Mouse (Mus musculus) liver, embryonic 15.5 days (tissue): ENCODE measurements around the gene Pafah2. TPM values are rescaled to one million over a fixed set of nuclear protein-coding genes. Genes with fewer than 3 reads are reported as not detected.

Experiments used
- ATAC-seq: fragments of 200-750 bp; cut with Nextera tagmentation; 2 replicates; pipeline ENCODE4 v1.8.0; 2017; ENCODE audit warnings: moderate number of reproducible peaks, mild to moderate bottlenecking, moderate library complexity; ENCODE audit not compliant: insufficient read depth
- H3K27ac ChIP-seq: fragments of 300-500 bp; sonication (generic); replicated peaks from 2 replicates; pipeline ENCODE4 v1.5.1; 2015; ENCODE audit warnings: mild to moderate bottlenecking, inconsistent platforms
- H3K27me3 ChIP-seq: fragments of 300-500 bp; sonication (generic); 2 replicates; pipeline ENCODE4 v1.6.1; 2015; ENCODE audit warnings: mild to moderate bottlenecking, inconsistent platforms
- H3K36me3 ChIP-seq: fragments of 300-500 bp; sonication (generic); replicated peaks from 2 replicates; pipeline ENCODE4 v1.6.1; 2015; ENCODE audit warnings: moderate library complexity, mild to moderate bottlenecking, inconsistent platforms
- H3K4me1 ChIP-seq: fragments of 300-500 bp; sonication (generic); replicated peaks from 2 replicates; pipeline ENCODE4 v1.6.1; 2015; ENCODE audit warnings: inconsistent platforms
- H3K4me2 ChIP-seq: fragments of 300-500 bp; sonication (generic); 2 replicates; pipeline ENCODE4 v1.6.1; 2015; ENCODE audit warnings: moderate library complexity, mild to moderate bottlenecking, inconsistent platforms
- H3K4me3 ChIP-seq: fragments of 300-500 bp; sonication (generic); replicated peaks from 2 replicates; pipeline ENCODE4 v1.5.1; 2015; ENCODE audit warnings: mild to moderate bottlenecking, inconsistent platforms
- H3K9ac ChIP-seq: fragments of 300-500 bp; sonication (generic); 2 replicates; pipeline ENCODE4 v1.6.1; 2015; ENCODE audit warnings: moderate library complexity, mild to moderate bottlenecking, inconsistent platforms
- H3K9me3 ChIP-seq: fragments of 300-500 bp; sonication (generic); replicated peaks from 2 replicates; pipeline ENCODE4 v1.6.1; 2016; ENCODE audit warnings: inconsistent platforms
- WGBS: fragments of 180-500 bp; shearing (Covaris S2); methylation state at CpG from one replicate; pipeline ENCODE4 v1.1.7; 2015; ENCODE audit warnings: mixed read lengths; ENCODE audit not compliant: insufficient replicate concordance; 5-methylcytosine and 5-hydroxymethylcytosine counted together
- polyA plus RNA-seq: library from polyadenylated mRNA; unstranded; fragments of >200 nt; fragmentation: Nextera tagmentation; extraction: Ambion mirVana; gene quantifications from 2 replicates; pipeline ENCODE4 v1.2.1, GENCODE M21; 2015

Gene Pafah2
- polyA plus RNA-seq, 1 experiment from 2014 or later, result 5.4 TPM

DNA sequence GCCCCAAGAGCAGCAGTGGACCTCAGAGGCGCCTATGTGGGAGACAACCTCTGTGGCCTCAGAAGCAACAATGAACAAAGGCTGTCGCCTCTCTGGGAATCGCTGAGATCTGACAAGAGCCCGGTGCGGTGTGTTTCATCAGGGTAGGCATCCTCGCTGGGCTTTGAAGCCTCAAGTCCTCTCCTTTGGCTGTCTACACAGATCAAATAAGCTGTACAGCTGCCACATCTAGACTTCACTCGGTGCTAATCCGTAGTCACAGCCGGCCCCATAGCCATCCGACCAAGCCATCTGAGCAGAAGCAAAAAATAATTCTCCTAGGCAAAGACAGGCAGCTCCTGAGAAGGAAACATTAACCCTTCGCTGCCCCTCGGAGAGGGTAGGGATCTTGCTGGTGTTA lies 69.7 kb downstream of the Pafah2 start:
- no peak overlapping the region for H3K9ac ChIP-seq
- H3K9me3 ChIP-seq, result no peaks in the 10 kb centered on the region
- WGBS, result 60% methylated on average over 12 of the region's 12 CpGs
- no peaks in the 10 kb centered on the region; the same call in 1 of the 2 replicates for H3K27me3 ChIP-seq
- no peak overlapping the region for H3K27ac ChIP-seq
- H3K36me3 ChIP-seq, result peaks cover 9% of the 10 kb centered on the region
- no peak overlapping the region for H3K4me3 ChIP-seq
- ATAC-seq, result no peak
- H3K4me1 ChIP-seq, result peaks cover 36% of the 10 kb centered on the region
- H3K4me2 ChIP-seq, result no peak overlapping the region

DNA sequence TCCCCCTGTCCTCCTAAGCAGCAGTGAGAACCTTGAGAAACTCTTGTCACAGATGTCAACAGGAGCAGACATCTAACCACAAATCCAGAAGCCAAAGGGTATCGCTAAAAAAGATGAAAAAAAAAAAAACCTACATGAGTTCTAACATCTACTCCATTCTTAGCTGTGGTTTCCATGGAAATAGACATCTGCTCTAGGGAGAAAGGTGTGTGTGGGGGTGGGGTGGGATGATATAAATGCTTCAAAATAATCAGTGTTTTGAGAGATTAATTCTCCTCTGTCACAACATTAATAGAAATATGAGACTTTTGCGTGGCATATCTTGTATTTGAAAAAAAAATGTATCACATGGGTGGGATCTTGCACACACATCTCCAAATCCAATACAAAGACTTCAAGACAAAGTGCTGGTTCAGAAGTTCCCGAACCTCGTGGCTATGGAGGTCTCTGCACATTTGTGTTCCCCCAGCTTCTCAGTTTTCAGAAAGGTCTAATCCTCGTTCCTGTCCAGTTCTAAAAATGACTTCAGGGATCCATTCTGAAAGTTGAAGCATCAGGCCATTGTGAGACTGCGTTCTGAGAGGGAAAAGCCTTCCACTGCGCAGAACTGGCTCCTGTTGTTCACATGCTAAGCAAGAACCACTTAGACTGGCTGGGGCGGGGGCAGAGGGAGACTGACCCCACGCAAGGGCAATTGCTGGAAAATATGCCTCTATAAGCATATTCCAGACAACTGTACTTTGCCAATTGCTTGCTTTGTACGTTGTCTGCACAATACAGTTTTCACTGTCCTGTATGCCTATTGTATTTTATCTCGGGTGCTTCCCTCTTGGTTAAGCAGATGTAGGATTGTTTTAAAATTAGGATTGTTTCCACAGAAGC lies 70.5 kb downstream of the Pafah2 start:
- Histone ChIP-seq H3K27me3 (no peaks in the 10 kb centered on the region; the same call in 1 of the 2 replicates), H3K4me2 (peak overlapping the region; percentile 98), H3K27ac (no peak overlapping the region), H3K4me1 (peaks cover 40% of the 10 kb centered on the region), H3K36me3 (peaks cover 17% of the 10 kb centered on the region), H3K4me3 (no peak overlapping the region), H3K9me3 (no peaks in the 10 kb centered on the region), H3K9ac (no peak overlapping the region)
- 60% methylated on average over 11 of the region's 11 CpGs for WGBS
- no peak for ATAC-seq

DNA sequence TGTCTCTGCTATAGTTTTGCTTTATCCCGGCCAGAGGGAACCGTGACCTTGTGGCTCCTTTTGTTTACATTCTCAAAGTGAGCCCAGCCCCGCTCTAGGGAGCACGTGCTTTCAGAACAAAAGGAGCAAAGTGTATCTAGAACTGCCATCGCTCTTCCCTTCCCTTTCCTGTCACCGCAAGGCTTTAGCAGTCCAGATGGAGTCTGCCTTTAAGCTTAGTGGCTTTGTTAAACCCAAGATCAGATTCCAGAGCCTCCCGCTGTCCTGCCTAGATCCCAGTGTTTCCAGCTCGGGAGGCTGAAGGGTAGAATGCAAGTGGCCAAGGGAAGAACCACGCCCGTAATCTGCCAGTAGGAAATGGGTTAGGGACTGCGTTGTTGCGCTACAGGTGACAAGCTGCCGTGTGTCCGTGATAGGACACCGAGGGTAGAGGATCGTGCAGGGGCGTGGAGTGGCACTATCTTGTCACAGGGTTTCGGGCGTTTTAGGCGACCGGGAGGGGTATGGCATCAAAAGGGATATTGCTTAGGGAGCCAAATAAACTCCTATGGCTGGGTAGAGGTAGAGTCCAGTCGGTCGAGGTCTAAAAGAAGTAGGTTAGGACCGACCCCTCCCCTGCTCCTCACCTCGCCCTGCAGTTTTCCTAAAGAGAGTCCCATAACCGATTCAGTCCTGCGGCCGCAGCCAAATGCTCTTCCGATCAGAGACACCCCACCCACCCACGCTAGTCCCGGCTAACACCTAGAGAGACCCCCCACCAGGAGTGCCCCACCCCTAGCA lies 71.5 kb downstream of the Pafah2 start:
- peaks cover 40% of the 10 kb centered on the region for H3K4me1 ChIP-seq
- H3K4me3 ChIP-seq, result peak overlapping the region; percentile 81
- peak overlapping the region; percentile 98 for H3K4me2 ChIP-seq
- peak overlapping the region; percentile 90 for H3K9ac ChIP-seq
- under 1% methylated on average over 31 of the region's 31 CpGs for WGBS
- peaks cover 26% of the 10 kb centered on the region for H3K36me3 ChIP-seq
- H3K27me3 ChIP-seq, result no peaks in the 10 kb centered on the region; the same call in 1 of the 2 replicates
- peak; percentile 56 for ATAC-seq
- no peaks in the 10 kb centered on the region for H3K9me3 ChIP-seq
- H3K27ac ChIP-seq, result peak overlapping the region; percentile 93

DNA sequence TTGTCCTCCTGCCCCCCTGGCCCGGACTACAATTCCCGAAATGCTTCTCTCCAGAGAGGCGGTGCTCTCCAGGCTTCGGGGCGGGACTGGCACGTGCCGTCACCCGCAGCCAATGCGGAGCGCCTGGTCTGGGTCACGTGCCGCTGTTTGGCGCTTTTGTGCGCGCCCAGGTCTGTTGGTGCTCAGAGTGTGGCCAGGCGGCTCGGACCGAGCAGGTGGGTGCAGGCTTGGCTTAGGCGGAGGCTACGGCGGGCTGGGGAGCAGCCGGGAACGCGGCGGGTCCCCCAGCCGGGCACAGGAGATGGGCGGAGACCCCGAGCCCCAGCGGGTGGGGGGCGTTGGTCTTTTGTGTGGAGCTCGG lies 72.1 kb downstream of the Pafah2 start, which contains the start of gene Stmn1:
Gene Stmn1, plus strand, starts transcription at position 106 of the 361 bp plus-strand sequence.
- Histone ChIP-seq H3K9ac (peak within 1 kb of the TSS; percentile 90), H3K36me3 (peaks cover 32% of the 10 kb centered on the region), H3K4me1 (peaks cover 40% of the 10 kb centered on the region), H3K4me2 (peak within 1 kb of the TSS; percentile 98), H3K27ac (peak within 1 kb of the TSS; percentile 93), H3K27me3 (no peaks in the 10 kb centered on the region; the same call in 1 of the 2 replicates), H3K4me3 (peak within 1 kb of the TSS; percentile 81), H3K9me3 (no peaks in the 10 kb centered on the region)
- under 1% methylated on average over 30 of the region's 31 CpGs for WGBS
- ATAC-seq, result peak; percentile 91

DNA sequence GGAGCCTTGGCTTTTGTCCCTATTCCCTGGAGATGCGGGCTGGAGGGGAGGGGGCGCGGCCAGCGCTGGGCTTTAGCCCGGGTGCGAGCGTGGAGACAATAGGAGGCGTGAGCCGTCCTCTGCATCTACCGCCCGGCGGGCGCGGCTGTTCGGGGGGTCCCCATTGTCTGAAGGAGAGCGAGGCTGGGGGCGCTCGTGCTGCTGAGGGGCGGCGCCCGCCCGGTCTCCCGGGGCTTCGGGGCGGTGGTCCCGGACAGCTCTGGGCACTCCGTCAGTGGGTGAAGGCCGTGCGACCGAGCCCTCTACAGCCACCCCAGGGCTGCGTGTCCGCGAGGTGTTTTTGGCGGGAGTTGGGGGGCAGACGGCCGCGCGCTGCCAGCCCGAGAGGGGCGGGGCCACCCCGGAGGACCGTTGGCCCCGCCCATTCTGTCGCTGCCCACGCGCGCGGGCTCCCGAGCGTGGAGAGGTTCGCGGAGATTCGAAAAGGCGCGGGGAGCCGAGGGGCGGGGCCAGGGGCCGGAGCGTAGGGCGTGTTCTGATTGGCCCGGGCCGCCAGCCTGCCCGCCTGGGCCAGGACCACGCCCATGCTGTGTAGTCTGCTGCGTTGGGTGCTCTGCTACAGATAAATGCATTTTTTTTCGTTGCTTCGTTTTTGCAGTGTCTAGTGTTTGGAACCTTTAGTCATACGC lies 72.6 kb downstream of the Pafah2 start:
- WGBS, result under 1% methylated on average over 68 of the region's 68 CpGs
- peaks cover 34% of the 10 kb centered on the region for H3K36me3 ChIP-seq
- H3K9ac ChIP-seq, result peak overlapping the region; percentile 90
- H3K4me3 ChIP-seq, result peak overlapping the region; percentile 81
- H3K9me3 ChIP-seq, result no peaks in the 10 kb centered on the region
- no peaks in the 10 kb centered on the region; the same call in 1 of the 2 replicates for H3K27me3 ChIP-seq
- peak overlapping the region; percentile 98 for H3K4me2 ChIP-seq
- H3K4me1 ChIP-seq, result peaks cover 40% of the 10 kb centered on the region
- peak overlapping the region; percentile 93 for H3K27ac ChIP-seq
- peak; percentile 79 for ATAC-seq

DNA sequence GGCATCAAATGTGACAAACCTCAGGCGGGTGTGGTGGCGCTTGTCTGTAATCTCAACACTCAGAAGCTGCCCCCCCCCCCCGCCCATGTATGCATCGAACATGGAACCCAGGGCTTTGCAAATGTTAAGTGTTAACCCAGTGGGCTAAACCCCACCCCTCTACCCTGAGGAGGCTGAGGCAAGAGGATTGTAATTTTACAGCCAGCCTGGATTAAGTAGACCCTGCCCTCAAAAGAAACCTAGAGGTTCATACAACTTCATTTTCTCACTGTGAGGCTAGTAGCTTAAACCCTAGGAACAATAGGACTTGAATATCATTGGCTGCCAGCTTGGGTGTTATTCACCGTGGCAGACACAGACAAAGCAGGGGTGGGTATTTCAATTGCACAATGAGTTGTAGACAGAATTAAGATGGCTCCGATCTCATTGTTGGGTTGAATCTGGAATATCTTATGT lies 73.2 kb downstream of the Pafah2 start:
- WGBS, result 20% methylated on average over 6 of the region's 6 CpGs
- Histone ChIP-seq H3K4me2 (peak overlapping the region; percentile 98), H3K36me3 (peaks cover 40% of the 10 kb centered on the region), H3K4me3 (peak overlapping the region; percentile 81), H3K27me3 (no peaks in the 10 kb centered on the region; the same call in 1 of the 2 replicates), H3K9ac (peak overlapping the region; percentile 58), H3K9me3 (no peaks in the 10 kb centered on the region), H3K27ac (peak overlapping the region; percentile 93), H3K4me1 (peaks cover 37% of the 10 kb centered on the region)
- ATAC-seq, result peak; percentile 26

DNA sequence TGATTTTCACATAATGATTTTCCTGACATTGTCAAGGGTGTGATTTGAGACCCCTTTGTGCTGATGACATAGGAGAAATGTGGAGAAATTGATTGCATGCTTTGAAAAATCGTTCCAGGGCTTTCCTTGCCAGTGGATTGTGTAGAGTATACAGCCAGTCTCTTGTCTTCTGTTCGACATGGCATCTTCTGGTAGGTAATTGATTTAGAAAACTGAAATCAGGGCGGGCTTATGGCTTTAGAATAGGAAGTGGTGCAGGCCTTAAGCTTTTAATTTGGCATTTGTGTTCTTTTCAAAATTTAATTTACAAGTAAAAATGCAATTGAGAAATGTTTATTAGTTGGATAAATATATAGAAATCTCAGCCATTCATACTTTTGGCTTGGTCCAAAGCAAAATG lies 73.9 kb downstream of the Pafah2 start:
- Histone ChIP-seq H3K4me2 (peak overlapping the region; percentile 98), H3K4me1 (peaks cover 31% of the 10 kb centered on the region), H3K36me3 (peaks cover 46% of the 10 kb centered on the region), H3K9ac (peak overlapping the region; percentile 20; the same call in 1 of the 2 replicates), H3K9me3 (no peaks in the 10 kb centered on the region), H3K27me3 (no peaks in the 10 kb centered on the region; the same call in 1 of the 2 replicates), H3K4me3 (peak overlapping the region; percentile 81), H3K27ac (peak overlapping the region; percentile 93; the same call in 1 of the 2 replicates)
- no peak for ATAC-seq
- WGBS, result 77% methylated on average over 3 of the region's 3 CpGs

GRCm38 (mm10) chr4:134471469-134471868 lies 75.3 kb downstream of the Pafah2 start:
- no peak overlapping the region for H3K4me2 ChIP-seq
- no peaks in the 10 kb centered on the region for H3K9me3 ChIP-seq
- no peak overlapping the region for H3K27ac ChIP-seq
- H3K9ac ChIP-seq, result no peak overlapping the region
- no peaks in the 10 kb centered on the region for H3K27me3 ChIP-seq
- H3K4me3 ChIP-seq, result no peak overlapping the region
- H3K4me1 ChIP-seq, result peaks cover 33% of the 10 kb centered on the region
- ATAC-seq, result no peak
- H3K36me3 ChIP-seq, result peaks cover 61% of the 10 kb centered on the region

- Histone ChIP-seq H3K9ac (no peak overlapping the region), H3K4me2 (no peak overlapping the region), H3K4me3 (no peak overlapping the region), H3K4me1 (peaks cover 31% of the 10 kb centered on the region), H3K36me3 (peaks cover 68% of the 10 kb centered on the region), H3K9me3 (no peaks in the 10 kb centered on the region), H3K27ac (no peak overlapping the region), H3K27me3 (no peaks in the 10 kb centered on the region)
- WGBS, result 77% methylated on average over 4 of the region's 4 CpGs
- ATAC-seq, result no peak
Observed at GRCm38 (mm10) chr4:134473764-134474163, 77.6 kb downstream of the Pafah2 start.

- no peak overlapping the region for H3K27ac ChIP-seq
- no peaks in the 10 kb centered on the region for H3K27me3 ChIP-seq
- no peak overlapping the region for H3K4me2 ChIP-seq
- peaks cover 68% of the 10 kb centered on the region for H3K36me3 ChIP-seq
- no peak for ATAC-seq
- H3K4me3 ChIP-seq, result no peak overlapping the region
- peaks cover 29% of the 10 kb centered on the region for H3K4me1 ChIP-seq
- no peak overlapping the region for H3K9ac ChIP-seq
- no peaks in the 10 kb centered on the region for H3K9me3 ChIP-seq
- WGBS, result 81% methylated on average over 8 of the region's 8 CpGs
Observed at GRCm38 (mm10) chr4:134474240-134474639, 78.1 kb downstream of the Pafah2 start.
